Mouse (Mus musculus) cerebellum, adult 9-10 months (tissue): Measurements from ENCODE around the gene Art5.
"Not testable (repeated sequence)": the region's sequence is repeated elsewhere in the genome, so short reads cannot be mapped to it uniquely, and the experiment has no call there.

Source experiments
- DNase-seq: peaks from one replicate; pipeline ENCODE4 v3.0.0; 2022

Art5 gene

DNA sequence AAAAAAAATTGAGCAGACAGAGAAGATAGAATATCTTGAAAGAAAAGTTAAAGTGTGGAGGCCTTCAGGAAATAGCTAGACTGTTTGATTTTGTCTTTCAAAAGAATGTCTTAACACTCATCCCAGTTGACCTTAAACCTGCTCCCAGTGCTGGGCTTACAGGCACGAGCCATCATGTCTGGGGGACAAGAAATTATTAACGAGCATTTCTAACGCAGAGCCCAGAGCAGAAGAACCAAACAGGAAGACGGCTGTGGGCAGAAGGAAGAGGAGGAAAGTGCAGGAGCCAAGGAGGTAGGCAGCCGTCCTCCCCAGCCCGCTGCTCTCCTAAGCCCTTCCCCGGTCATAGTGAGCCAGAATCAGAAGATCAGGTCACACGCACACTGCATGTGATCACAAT, 29.0 kb downstream of the Art5 start:
- no peak for DNase-seq

DNA sequence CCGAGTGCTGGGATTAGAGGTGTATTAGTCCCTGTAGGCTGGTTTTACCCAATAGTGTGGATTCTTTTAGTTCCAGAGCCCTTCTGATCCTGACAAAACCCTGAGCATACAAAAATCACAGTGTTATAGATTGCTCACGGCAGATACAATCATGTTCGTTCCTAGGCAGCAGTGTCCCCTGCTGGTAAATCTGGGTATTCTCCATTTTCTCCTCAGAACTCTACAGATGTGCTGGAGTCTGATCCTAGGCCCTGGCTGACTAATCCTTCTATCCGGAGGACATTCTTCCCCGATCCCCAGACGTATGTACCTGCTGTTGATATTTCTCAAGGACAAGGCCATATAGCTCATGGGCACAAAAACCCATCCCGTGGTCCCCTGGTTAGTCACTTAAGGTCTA, 30.8 kb downstream of the Art5 start:
- DNase-seq, result peak; percentile 52

DNA sequence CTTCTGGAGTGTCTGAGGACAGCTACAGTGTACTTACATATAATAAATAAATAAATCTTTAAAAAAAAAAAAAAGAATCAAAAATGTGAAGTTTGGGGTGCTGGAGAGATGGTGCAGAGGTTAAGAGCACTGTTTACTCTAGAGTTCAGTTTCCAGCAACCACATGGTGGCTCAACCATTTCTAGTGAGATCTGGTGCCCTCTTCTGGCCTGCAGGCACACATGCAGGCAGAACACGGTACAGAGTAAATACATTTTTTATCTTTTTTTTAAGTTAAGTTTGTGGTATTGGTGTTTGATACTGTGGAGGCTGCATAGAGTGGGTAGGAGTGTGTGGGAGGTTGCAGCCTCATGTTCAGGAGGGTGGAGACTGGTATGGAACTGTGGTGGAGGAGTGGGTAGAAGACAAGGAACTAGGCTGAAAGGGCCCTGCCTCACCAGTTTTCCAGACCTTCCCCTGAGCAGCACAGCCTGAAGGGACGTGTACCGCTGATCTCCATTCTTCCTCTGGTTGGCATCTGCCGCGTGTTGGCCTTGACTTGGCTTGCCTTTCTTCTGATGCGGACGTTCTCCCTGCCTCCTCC, 32.5 kb downstream of the Art5 start:
- DNase-seq, result no peak

DNA sequence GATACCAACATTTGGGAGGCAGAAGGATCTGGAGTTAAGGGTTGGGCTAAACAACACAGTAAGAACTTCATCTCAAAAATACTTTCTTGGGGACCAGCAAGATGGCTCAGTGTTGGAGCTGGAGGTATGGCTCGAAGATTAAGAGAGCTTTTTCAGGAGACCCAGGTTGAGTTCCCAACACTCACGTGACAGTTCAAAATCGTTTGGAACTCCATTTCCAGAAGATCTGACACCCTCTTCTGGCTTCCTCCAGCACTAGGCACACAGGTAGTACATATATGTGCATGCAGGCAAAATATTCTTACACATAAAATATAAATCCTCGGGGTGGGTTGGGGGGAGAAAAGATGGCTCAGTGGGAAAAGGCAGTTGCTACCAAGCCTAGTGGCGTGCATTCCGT, 42.9 kb downstream of the Art5 start:
- no peak for DNase-seq

DNA sequence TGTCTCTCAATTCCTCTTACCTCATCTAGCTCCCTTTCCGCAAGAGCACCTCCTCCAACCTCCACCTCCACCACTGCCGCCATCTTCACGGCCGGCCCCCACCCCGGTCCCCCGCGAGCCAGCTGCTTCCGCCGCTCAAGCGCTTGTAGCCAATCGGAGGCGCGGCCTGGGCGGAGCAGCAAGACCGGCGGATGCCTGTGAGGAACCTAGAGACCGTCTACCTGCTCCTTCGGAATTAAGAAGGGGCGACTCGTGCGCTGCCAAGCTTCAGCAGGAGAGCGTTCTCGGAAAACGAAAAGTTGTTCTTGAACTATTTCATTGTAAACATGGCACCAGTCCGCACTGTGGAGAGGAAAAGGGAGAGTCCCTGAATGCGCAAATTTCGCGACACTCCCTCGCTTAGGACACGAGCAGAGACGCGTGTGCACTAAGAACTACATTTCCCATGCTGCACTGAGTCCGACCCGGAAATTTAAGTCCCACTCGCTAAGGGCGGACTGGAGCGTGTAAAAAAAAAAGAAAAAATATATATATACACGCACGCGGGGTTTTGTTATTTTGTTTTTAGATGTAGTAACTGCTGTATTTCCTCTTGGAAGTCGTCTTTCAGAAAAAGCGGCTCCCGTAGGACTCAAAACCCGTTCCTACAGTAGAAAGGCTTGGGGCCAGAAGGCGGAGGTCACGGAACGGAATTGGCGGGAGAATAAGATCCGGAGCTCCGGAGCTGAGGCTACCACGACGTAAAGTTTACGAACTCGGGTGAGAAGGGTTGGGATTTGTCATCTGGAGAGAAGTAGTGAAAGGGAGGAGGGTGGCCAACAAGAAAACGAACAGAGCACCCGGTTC, 44.0 kb downstream of the Art5 start, which contains the start of the genes Rnf121, Xndc1 and Xntrpc:
Gene Rnf121, minus strand, starts transcription at position 424 of the 846 bp plus-strand sequence.
Gene Xndc1, plus strand, starts transcription at position 466 of the 846 bp plus-strand sequence.
Gene Xntrpc, plus strand, starts transcription at position 668 of the 846 bp plus-strand sequence.
- peak; percentile 91 for DNase-seq

- no peak for DNase-seq
Measured at GRCm38 (mm10) chr7:102064655-102065045, 44.6 kb downstream of the Art5 start.

GRCm38 (mm10) chr7:102063891-102064290, 45.4 kb downstream of the Art5 start:
- no peak for DNase-seq

DNA sequence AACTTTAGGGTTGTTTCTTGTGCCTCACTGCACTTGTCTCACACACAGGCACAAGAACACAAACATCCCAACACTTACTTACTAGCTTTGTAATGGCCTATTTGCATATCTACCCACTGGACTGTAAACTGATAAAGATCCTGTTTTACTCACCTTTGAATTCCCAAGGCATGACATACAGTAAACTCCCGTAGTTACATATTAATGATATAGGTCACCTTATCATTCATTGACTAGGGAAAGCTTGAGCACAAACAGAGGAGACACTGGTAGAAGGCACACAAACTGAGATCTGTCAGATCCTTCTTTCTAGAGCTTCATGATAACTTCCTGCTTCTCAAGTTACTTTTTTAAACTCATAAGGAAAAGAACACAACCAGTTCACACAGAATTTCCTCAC, 47.1 kb downstream of the Art5 start:
- no peak for DNase-seq

GRCm38 (mm10) chr7:102061353-102061752, 47.9 kb downstream of the Art5 start:
- DNase-seq, result no peak

DNA sequence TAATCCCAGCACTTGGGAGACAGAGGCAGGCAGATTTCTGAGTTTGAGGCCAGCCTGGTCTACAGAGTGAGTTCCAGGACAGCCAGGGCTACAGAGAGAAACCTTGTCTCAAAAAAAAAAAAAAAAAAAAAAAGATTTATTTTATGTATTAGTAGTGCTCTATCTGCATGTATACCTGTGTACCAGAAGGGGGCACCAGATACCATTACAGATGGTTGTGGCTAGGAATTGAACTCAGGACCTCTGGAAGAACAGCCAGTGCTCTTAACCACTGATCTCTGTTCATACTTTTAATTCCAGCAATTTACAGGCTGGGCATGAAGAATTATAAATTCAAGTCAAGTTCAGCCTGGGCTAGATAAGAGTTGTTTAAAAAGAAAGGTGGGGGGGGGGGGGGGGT, 60.8 kb downstream of the Art5 start:
- not testable (repeated sequence) for DNase-seq
